Mouse (Mus musculus) embryonic facial prominence, embryonic 14.5 days (tissue): ENCODE data around the gene Gtf2e1. TPM values are rescaled to one million over a fixed set of nuclear protein-coding genes. Genes with fewer than 3 reads are reported as not detected.

Source experiments
- polyA plus RNA-seq: library from polyadenylated mRNA; unstranded; fragments of >200 nt; fragmentation: Nextera tagmentation; extraction: Ambion mirVana; gene quantifications from 2 replicates; pipeline ENCODE4 v1.2.1, GENCODE M21; 2014

Gene Gtf2e1
- polyA plus RNA-seq, 1 experiment from 2014 or later, result 29.0 TPM

Other genes starting within 250 kb of the Gtf2e1 start
- gene Stxbp5l, start 154.8 kb downstream of the Gtf2e1 start, polyA plus RNA-seq, result 0.35 and 0.94 TPM in 2 replicates
- gene Rabl3, start 96 bp upstream of the Gtf2e1 start, polyA plus RNA-seq, result 21.0 and 26.6 TPM in 2 replicates
- not detected in 2 replicates for gene Hgd, start 40.4 kb upstream of the Gtf2e1 start, polyA plus RNA-seq
- gene Ndufb4, start 114.7 kb upstream of the Gtf2e1 start, polyA plus RNA-seq, result 53.0 and 74.3 TPM in 2 replicates
- 833 and 870 TPM in 2 replicates for gene Fstl1, start 237.1 kb upstream of the Gtf2e1 start, polyA plus RNA-seq